ENCODE assay signal across 8 mouse cellular contexts in the genomic region with DNA sequence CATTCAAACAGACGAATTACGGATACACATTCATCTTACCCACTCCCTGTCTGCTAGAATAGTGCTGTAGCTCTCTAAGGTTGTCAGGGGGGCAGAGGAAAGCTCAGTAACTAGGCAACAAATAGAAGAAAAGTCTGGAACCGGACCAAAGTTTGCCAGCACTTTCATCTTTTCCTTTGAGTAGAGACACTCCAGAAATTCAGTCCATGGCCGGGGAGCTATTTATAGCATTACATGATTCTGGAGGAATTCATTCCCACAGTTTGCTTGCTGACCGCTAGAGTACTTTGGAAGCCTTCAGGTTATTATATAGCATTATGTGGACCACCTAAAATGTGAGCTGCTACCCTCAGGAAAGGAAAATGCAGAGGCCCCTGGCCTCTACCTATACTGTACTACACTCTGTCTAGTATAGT. TPM values are rescaled to one million over a fixed set of nuclear protein-coding genes. Genes with fewer than 3 reads are reported as not detected.
DNase-seq lines count a peak whose midpoint lies in the region; ATAC-seq lines count a peak whose summit lies in the region.

No protein-coding gene starts in this region.

- 15% methylated on average over 5 of the region's 5 CpGs for WGBS in lung, embryonic 16.5 days

- H3K27ac ChIP-seq in lung, embryonic 16.5 days (ENCODE audit: low read length), result peak overlapping the region; percentile 76

- intact Hi-C loops in left cerebral cortex, postnatal 36 days (cut with DNase I), result no loop called here

- ATAC-seq in lung, embryonic 16.5 days (ENCODE audit: low read depth), result peak; percentile 80

- H3K36me3 ChIP-seq in lung, embryonic 16.5 days (ENCODE audit: control insufficient read depth, insufficient read depth, low read length), result no peaks in the 10 kb centered on the region

- H3K4me1 ChIP-seq in lung, embryonic 16.5 days (replicated peaks; ENCODE audit: control insufficient read depth, insufficient read depth, low read length), result peaks cover 42% of the 10 kb centered on the region

- H3K9ac ChIP-seq in lung, embryonic 16.5 days (ENCODE audit: low read length), result no peak overlapping the region

- peak; percentile 29 for DNase-seq in embryo, embryonic 11 days
- DNase-seq in embryo, embryonic 10 days (ENCODE audit: low spot score), result no peak
- peak; percentile 15 for DNase-seq in ovary, postnatal 14 days (ENCODE audit: low spot score)
- DNase-seq in ovary, postnatal 36 days (ENCODE audit: low spot score), result no peak
- DNase-seq in spleen, postnatal 14 days (ENCODE audit: low spot score in 2 of 2), result no peak
- no peak for DNase-seq in left cerebral cortex, postnatal 36 days (ENCODE audit: low spot score in 2 of 2)
- no peak for DNase-seq in urinary bladder, adult 18-20 months (ENCODE audit: low spot score in 2 of 2)

- peak overlapping the region; percentile 29 for H3K4me2 ChIP-seq in lung, embryonic 16.5 days (ENCODE audit: low read depth, low read length)

- no peak overlapping the region for H3K4me3 ChIP-seq in lung, embryonic 16.5 days (ENCODE audit: low read length)

- no peaks in the 10 kb centered on the region for H3K27me3 ChIP-seq in lung, embryonic 16.5 days (ENCODE audit: control insufficient read depth, insufficient read depth, low read depth, low read length)

- H3K9me3 ChIP-seq in lung, embryonic 16.5 days (ENCODE audit: control insufficient read depth, low read length), result no peaks in the 10 kb centered on the region

RNA-seq across cellular contexts. Expression of a gene that starts 43.0 kb away (rescaled TPM):
- polyA plus RNA-seq in lung, embryonic 16.5 days (2015; fragmentation: Nextera tagmentation; extraction: Ambion mirVana), result 34.3 and 35.0 TPM in 2 replicates
- total RNA-seq in left cerebral cortex, postnatal 36 days (2021), result 100 to 1,000 TPM; 143 to 185 TPM

Comparison
In these comparisons a context has a peak if more than half of its experiments do, and no peak if none do; other contexts are left out.
1. DNase-seq: peak in embryo, embryonic 11 days (single experiment) and ovary, postnatal 14 days (single experiment); none in embryo, embryonic 10 days (single experiment), ovary, postnatal 36 days (single experiment), spleen, postnatal 14 days (0 of 2), left cerebral cortex, postnatal 36 days (0 of 2) and urinary bladder, adult 18-20 months (0 of 2).